Mouse (Mus musculus) R1 (cell line): ENCODE measurements around the gene Tgoln1.

Experiments
- DNase-seq: peaks from one replicate; pipeline ENCODE4 v3.0.0-alpha.2; 2018; ENCODE audit warnings: low read depth, low spot score

Tgoln1 gene

GRCm38 (mm10) chr6:72630370-72630769 lies 13.6 kb upstream of the Tgoln1 start:
- DNase-seq = no peak

GRCm38 (mm10) chr6:72627276-72627675 lies 10.5 kb upstream of the Tgoln1 start:
- DNase-seq = no peak

GRCm38 (mm10) chr6:72626391-72626790 lies 9.6 kb upstream of the Tgoln1 start:
- no peak for DNase-seq

GRCm38 (mm10) chr6:72623661-72624402 lies 7.0 kb upstream of the Tgoln1 start:
- no peak for DNase-seq

GRCm38 (mm10) chr6:72622917-72623316 lies 6.1 kb upstream of the Tgoln1 start:
- DNase-seq = peak; percentile 83

- no peak for DNase-seq
Measured at GRCm38 (mm10) chr6:72620920-72621319, 4.1 kb upstream of the Tgoln1 start.

GRCm38 (mm10) chr6:72619734-72620532 lies 3.1 kb upstream of the Tgoln1 start:
- DNase-seq = no peak

- DNase-seq = no peak
Measured at GRCm38 (mm10) chr6:72615561-72616375, 1.0 kb downstream of the Tgoln1 start.

- DNase-seq = no peak
Measured at GRCm38 (mm10) chr6:72615151-72615550, 1.6 kb downstream of the Tgoln1 start.

- no peak for DNase-seq
Measured at GRCm38 (mm10) chr6:72610261-72610660, 6.5 kb downstream of the Tgoln1 start.

- DNase-seq = no peak
Measured at GRCm38 (mm10) chr6:72608662-72609184, 8.1 kb downstream of the Tgoln1 start.

- no peak for DNase-seq
Measured at GRCm38 (mm10) chr6:72607676-72608075, 9.1 kb downstream of the Tgoln1 start.

GRCm38 (mm10) chr6:72607060-72607459 lies 9.7 kb downstream of the Tgoln1 start:
- no peak for DNase-seq

- peak; percentile 32 for DNase-seq
Measured at GRCm38 (mm10) chr6:72604066-72604465, 12.7 kb downstream of the Tgoln1 start.

GRCm38 (mm10) chr6:72601732-72602131 lies 15.1 kb downstream of the Tgoln1 start:
- DNase-seq = peak; percentile 79

GRCm38 (mm10) chr6:72600771-72601170 lies 16.0 kb downstream of the Tgoln1 start:
- DNase-seq = no peak

GRCm38 (mm10) chr6:72600216-72600615 lies 16.6 kb downstream of the Tgoln1 start:
- DNase-seq = no peak

GRCm38 (mm10) chr6:72598791-72599557 lies 17.8 kb downstream of the Tgoln1 start:
- no peak for DNase-seq

- peak; percentile 99 for DNase-seq
Measured at GRCm38 (mm10) chr6:72597956-72598753, 18.6 kb downstream of the Tgoln1 start, which contains the start of the genes Elmod3 and Retsat. Gene Elmod3, minus strand, starts transcription at chr6:72598413. Gene Retsat, plus strand, starts transcription at chr6:72598475.
